Mouse (Mus musculus) myocyte (in vitro differentiated cells): ENCODE data around the gene Cpt1c.

Experiments used
- CEBPB ChIP-seq: IDR thresholded peaks from 2 replicates; pipeline ENCODE4 v1.6.1; 2011; ENCODE audit warnings: mild to moderate bottlenecking, moderate library complexity; ENCODE audit not compliant: poor library complexity, insufficient read depth, severe bottlenecking
- E2F4 ChIP-seq: IDR thresholded peaks from one replicate; pipeline ENCODE4 v1.6.1; 2011; ENCODE audit warnings: mild to moderate bottlenecking, control low read depth, moderate library complexity; ENCODE audit not compliant: insufficient read depth
- MAX ChIP-seq: IDR thresholded peaks from one replicate; pipeline ENCODE4 v1.6.1; 2011; ENCODE audit warnings: low read depth, mild to moderate bottlenecking, control low read depth
- MYOD1 ChIP-seq, 3 experiments: IDR thresholded peaks; one replicate each; pipeline ENCODE4 v1.6.1; 2011; ENCODE audit warnings: control low read depth in 2 of 3, low read depth in 2 of 3, mild to moderate bottlenecking in 2 of 3, moderate library complexity in 1 of 3; ENCODE audit not compliant: insufficient read length in 2 of 3, control insufficient read depth in 1 of 3
- POLR2A ChIP-seq: IDR thresholded peaks from one replicate; pipeline ENCODE4 v1.6.1; 2011; ENCODE audit warnings: low read depth, mild to moderate bottlenecking, control low read depth, moderate library complexity; ENCODE audit not compliant: insufficient read length
- POLR2AphosphoS2 ChIP-seq: IDR thresholded peaks from one replicate; pipeline ENCODE4 v1.6.1; 2011; ENCODE audit warnings: low read depth, control low read depth; ENCODE audit not compliant: insufficient read length
- REST ChIP-seq: IDR thresholded peaks from one replicate; pipeline ENCODE4 v1.6.1; 2011; ENCODE audit warnings: mild to moderate bottlenecking, control low read depth, moderate library complexity; ENCODE audit not compliant: insufficient read depth, insufficient read length
- TCF12 ChIP-seq: IDR thresholded peaks from one replicate; pipeline ENCODE4 v1.6.1; 2011; ENCODE audit warnings: mild to moderate bottlenecking, control low read depth; ENCODE audit not compliant: poor library complexity, insufficient read depth, severe bottlenecking
- USF1 ChIP-seq: IDR thresholded peaks from one replicate; pipeline ENCODE4 v1.6.1; 2011; ENCODE audit warnings: low read depth, mild to moderate bottlenecking, control low read depth, moderate library complexity

DNA sequence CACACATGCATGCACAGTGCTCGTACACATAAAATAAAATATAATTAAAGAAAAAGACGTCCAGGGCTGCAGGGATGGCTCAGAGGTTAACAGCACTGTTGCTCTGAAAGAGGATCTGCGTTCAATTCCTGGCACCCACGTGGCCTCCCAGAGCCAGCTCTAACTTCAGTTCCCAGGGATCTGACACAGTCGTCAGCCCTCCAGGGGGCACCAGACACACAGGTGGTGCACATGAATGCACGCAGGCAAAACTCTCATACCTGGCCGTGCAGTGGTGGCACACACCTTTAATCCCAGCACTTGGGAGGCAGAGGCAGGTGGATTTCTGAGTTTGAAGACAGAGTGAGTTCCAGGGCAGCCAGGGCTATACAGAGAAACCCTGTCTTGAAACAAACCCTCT, 8.7 kb downstream of the Cpt1c start:
- TF ChIP-seq POLR2A (no peak), POLR2AphosphoS2 (no peak), MYOD1 (IDR thresholded peaks at IDR 0.05; ENCODE audit: control insufficient read depth in 1 of 3, insufficient read length in 2 of 3, low read depth in 2 of 3) (no peak), E2F4 (no peak), CEBPB (no peak), TCF12 (no peak), MAX (no peak), USF1 (no peak), REST (no peak)
